Mouse (Mus musculus) urinary bladder, postnatal 10 days (tissue): ENCODE measurements around the gene Bicc1.
"Not testable (repeated sequence)": the region's sequence is repeated elsewhere in the genome, so short reads cannot be mapped to it uniquely, and the experiment has no call there.

Source experiments
- DNase-seq: peaks from one replicate; pipeline ENCODE4 v3.0.0; 2022; ENCODE audit warnings: low spot score

The Bicc1 gene

GRCm38 (mm10) chr10:70996051-70996450, 163.4 kb downstream of the Bicc1 start:
- no peak for DNase-seq

DNA sequence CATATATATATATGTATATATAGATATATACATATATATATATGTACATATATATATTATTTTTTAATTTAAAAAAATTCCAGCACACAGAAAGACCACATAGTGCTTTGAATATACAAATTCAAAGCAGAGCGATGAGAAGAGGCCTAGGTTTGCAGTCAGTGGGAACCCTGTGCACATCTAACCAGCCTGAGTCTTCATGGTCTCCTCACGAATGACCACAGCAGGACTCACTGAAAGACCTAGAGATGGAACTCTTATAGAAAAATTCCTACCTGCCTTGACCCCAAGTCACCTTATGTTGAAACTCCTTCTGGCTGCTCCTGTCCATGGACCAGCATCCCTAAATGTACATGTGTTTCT, 165.4 kb downstream of the Bicc1 start:
- no peak for DNase-seq

- no peak for DNase-seq
Observed at GRCm38 (mm10) chr10:70993497-70994134, 165.9 kb downstream of the Bicc1 start.

- DNase-seq = no peak
Observed at GRCm38 (mm10) chr10:70987396-70987795, 172.1 kb downstream of the Bicc1 start.

GRCm38 (mm10) chr10:70983036-70983670, 176.3 kb downstream of the Bicc1 start:
- DNase-seq = no peak

DNA sequence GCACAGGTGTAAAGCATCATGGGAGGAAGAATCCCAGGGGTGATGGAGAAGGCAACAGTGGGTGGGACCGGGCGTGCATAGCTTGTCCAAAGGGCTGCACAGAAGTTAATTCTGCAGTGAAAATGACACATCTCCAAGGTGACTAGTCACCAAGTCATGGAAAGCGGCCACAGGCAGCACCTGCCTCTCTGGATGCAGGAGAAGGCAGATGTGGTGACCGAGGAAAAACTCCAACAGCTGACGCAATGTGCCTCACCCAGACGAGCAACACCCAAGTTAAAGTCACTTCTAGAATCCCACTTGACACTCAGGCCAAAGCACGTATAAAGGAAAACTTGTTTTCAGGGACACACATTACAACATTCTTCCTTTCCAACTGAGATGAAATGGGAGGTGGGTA, 177.3 kb downstream of the Bicc1 start:
- no peak for DNase-seq

DNA sequence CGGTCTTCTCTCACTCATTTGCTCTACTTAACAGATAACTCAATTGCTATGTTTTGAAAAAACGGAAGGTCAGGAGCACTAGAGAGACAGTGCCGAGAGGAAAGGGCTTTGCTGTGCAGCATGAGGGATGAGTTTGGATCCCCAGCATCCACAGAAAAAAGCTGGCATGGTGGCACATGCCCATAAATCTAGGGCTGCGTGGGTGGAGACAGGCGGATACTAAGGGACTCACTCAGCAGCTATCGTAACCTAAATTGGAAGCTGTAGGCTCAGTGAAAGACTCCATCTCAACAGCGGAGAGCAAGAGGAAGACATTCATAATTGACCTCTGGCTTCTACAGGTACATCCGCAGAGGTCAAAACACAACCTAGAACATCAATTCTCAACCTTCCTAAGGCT, 179.8 kb downstream of the Bicc1 start:
- no peak for DNase-seq

GRCm38 (mm10) chr10:70977141-70977540, 182.4 kb downstream of the Bicc1 start:
- no peak for DNase-seq

GRCm38 (mm10) chr10:70976633-70977032, 182.9 kb downstream of the Bicc1 start:
- no peak for DNase-seq

DNA sequence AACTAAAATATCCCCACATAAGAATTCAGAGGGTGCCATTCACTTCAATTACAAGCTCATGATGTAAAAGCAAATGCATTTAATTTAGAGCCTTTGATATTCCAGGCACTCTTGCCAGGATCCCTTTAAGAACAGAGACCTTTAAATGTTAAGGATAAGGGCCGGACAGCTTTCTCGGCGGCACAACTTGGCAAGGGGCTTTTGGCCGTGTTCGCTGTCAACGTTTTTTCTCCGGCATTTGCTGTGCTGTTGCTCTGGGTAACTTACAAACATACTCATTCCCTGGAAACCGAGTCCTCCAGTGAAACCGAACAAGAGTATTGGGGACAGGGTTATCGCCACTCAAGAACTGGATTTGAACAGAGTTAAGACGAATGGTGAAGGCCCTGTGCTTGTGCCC, 188.3 kb downstream of the Bicc1 start:
- DNase-seq = no peak

- DNase-seq = no peak
Observed at GRCm38 (mm10) chr10:70968848-70969683, 190.4 kb downstream of the Bicc1 start.

- DNase-seq = no peak
Observed at GRCm38 (mm10) chr10:70966642-70967345, 192.7 kb downstream of the Bicc1 start.

DNA sequence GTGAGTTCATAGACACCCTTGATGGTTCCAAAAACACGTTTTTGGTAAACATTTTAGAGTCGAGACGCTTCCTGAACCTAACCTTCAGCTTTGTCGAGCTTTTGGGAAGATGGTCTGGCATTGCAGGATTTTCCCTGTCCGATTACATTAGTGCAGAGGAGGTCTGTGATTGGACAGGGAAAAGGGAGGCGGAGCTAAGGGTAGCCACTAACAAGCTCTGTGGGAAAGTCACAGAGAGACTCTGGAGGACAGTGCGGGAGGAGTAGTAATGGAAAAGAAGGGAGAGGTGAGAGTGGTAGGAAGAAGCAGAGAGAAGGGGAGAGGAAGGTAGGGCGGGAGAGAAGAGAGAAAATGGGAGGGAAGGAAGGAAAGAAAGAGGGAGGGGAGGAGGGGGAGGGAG, 194.8 kb downstream of the Bicc1 start:
- no peak for DNase-seq

DNA sequence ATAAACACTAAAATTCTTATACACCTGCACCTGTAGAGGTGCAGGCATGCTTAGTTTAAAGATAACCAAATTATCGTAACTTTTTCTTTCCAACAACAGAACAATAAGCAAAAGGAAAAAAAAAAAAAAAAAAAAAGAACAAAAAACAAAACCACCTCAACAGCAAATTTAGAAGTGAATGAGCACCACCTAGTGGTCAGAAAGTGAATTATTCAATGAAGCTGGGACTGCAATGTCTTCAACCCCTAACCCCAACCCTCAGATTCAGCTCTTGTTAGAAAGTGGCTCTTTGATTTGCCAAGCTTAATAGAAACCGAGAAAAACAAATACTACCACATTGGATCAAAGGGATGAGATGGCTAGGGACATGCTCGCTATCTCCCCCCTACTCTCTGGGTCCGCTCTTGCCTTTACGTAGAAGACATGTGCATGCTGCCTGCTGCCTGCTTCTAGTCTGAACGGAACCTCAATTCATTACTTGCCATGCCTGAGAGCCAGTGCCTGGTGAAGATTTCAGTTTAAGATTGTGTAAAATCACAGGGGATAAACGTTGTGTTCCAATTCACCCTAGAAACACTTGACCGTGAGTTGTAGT, 195.8 kb downstream of the Bicc1 start:
- DNase-seq = no peak

DNA sequence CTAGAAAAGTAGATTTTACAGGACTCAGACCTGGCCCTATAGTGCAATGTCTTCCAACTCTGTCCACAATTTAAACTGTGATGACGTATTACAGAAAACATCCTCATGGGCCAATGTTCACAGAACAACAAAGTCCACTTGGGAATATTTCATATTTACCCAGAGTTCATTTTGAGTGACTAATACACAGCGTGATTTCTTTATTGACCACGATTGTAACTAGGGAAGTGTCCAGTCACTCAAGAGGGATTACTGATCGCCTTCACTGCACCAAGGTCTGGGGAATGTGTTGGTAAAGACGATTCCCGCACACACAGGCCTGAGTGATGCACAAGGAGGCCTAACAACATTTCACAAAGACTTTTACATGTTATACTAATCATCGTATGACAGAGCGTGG, 197.9 kb downstream of the Bicc1 start:
- no peak for DNase-seq

GRCm38 (mm10) chr10:70960396-70960795, 199.1 kb downstream of the Bicc1 start:
- DNase-seq = not testable (repeated sequence)

GRCm38 (mm10) chr10:70952770-70953147, 206.7 kb downstream of the Bicc1 start:
- DNase-seq = no peak

- no peak for DNase-seq
Observed at GRCm38 (mm10) chr10:70952056-70952769, 207.3 kb downstream of the Bicc1 start.

- no peak for DNase-seq
Observed at GRCm38 (mm10) chr10:70950105-70950424, 209.4 kb downstream of the Bicc1 start.

DNA sequence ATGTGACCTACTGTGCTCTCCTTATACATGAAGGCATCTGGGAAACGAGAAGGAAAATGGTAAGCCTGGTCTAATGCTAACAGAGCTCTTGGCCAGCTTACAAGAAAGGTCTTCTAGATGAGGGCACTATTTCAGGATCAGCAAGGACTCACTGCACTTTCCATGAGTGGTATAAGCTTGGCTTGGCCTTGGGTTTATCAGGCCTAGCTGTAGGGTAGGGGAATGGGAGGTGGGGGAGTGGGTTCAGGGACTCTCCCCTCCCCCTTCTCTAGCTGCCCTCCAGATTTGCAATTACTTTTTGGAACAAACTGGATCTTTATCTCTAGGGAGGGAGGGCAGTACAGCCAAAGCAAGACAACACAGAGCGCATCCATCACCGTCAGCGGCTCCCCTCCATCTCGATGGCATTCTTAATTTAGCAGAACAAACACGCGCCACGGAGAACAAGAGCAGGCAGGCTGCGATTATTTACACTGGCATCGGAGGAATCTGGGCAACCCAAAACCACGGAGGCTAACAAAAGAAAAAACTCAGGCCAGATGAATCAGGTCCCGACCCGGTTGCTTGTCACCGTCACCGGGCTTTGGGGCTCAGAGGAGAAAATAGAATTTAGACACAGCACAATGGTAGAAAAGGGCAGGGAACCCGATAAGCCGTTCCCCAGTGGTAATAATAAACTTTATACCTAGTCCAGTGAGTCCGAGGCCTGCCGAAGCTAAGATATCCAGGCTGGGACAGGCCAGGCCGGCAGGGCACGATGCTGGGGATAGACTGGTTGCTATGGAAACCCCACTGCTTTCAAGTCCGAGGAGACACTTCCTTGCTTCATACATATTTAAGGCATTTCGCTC, 210.0 kb downstream of the Bicc1 start:
- no peak for DNase-seq

GRCm38 (mm10) chr10:70948276-70948675, 211.2 kb downstream of the Bicc1 start:
- no peak for DNase-seq
